Mouse (Mus musculus) retina, postnatal 7 days (tissue): ENCODE data around the gene Thra.

ENCODE experiments used
- DNase-seq: peaks from one replicate; pipeline ENCODE4 v3.0.0-alpha.2; 2012; ENCODE audit warnings: low read depth, low spot score

Gene Thra

GRCm38 (mm10) chr11:98765421-98766309 lies 25.2 kb downstream of the Thra start:
- no peak for DNase-seq

- DNase-seq, result no peak
Measured at GRCm38 (mm10) chr11:98766346-98766745, 25.9 kb downstream of the Thra start.

GRCm38 (mm10) chr11:98766816-98767215 lies 26.4 kb downstream of the Thra start:
- no peak for DNase-seq

- DNase-seq, result no peak
Measured at GRCm38 (mm10) chr11:98767276-98767675, 26.8 kb downstream of the Thra start.

- DNase-seq, result no peak
Measured at GRCm38 (mm10) chr11:98767713-98768112, 27.3 kb downstream of the Thra start.

DNA sequence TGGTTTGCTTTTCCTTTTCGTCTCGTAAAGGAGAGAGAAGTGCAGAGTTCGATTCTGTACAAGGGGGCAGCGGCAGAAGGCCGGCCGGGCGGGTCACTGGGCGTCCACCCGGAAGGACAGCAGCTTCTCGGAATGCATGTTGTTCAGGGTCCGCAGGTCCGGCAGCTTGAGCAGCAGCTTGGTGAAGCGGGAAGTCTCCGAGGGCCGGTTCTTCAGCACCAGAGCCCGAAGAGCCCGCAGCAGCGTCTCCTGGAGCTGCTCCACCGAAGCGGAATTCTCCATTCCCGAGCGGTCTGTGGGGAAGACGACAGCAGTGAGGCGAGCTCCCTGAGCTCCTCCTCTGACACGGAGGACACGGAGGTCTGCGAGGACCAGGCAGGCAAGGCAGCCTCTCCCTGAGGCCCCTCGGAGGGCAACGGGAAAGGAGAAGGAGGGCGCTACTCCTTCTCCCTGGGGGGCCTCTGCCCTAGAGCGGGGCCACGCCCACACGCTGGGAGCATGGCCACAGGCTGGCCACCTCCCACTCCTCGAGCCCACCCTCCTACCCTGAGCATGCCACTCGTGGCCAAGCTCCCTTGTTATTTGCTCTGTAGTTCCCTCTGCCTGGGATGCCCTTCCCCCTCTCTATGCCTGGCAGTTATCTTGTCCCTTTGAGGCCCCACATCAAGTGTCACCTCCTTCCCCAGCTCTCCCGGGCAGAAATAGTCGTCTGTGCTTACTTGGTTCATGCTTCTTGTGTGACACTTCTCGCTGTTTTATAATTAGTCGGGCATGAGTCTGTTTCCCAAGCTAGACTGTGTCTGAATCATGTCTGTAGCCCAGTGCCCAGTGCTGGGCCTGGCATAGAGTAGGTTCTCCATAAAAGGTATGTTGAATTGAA lies 27.9 kb downstream of the Thra start:
- no peak for DNase-seq

DNA sequence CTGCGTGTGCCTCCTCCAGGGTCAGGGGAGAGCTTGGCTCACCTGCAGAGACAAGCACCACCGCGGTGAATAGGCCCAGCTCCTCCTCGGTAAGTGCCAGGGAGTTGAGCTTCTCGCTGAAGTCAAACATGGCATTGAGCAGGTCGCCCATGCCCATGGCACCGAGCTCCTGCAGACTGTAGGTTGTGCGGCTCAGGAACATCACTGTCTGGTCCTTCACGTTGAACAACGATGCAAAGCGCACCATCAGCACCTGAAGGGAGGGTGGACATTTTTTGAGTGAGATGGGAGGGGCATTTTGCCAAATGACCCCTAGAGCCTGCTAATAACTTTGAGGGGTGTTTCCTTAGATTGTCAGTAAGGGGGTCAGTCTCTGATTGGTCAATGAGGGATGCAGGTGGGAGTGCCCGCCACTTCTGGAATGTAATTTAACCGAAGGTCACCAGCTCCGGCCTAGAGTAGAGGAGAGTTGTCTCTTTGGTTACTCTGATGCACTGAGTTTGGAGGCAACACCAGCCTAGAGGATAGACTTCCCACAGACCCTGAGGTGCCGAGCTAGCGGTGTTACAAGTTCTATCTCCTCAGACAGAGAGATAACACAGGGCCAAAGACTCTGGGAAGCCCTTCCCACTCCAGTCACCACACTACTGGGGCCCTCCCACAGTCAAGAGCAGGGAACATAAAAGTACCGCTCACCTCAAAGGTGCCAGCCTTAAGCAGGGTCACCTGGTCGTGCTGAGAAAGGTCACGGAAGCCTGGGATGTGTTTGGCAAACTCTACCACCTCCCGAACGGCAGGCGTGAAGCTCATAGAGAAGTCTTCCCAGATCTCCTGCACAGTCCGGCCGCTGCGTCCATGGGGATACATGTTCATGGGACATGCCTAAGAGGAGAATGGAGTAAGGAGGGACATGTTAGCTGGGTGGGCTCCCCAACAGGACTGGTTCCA lies 28.8 kb downstream of the Thra start:
- no peak for DNase-seq

DNA sequence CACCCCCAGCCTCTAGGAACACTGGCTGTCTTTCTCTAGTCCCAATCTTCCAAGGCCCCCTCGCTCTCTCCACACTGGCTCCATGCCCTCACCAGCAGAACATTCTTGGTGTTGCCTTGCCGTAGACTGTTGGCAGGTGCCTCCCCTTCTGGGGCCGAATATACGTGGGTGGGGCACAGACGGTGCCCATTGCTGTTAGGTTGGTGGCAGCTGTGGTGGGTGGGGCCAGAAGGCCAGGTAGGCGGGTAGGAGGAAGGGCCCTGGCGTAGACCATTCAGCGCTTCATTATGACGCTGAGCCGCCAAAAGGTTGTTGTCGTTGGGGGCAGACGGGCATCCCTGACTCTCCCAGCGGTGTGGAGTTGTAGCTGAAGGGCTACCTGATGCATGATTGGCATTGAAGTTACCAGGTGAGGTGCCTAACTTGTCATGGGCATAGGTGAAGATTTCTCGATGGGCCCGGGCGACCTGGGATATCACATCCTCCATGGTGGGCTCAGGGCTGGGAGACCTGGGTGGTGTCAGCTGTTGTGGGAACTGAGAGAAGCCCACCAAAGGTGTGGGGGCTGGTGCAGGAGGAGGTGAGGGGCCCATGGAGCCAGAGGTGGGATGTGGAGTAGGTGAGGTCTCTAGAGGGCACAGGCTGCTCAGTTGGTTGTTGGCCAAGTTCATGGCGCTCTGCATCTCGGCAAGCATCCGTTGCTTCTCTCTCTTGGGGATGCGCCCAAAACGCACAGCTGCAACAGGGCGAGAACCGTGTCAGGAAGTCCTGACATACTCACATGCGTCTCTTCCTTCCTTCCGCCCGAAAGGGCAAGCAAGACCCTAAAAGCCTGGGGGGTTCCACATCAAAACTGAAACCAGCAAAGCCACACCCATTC lies 29.9 kb downstream of the Thra start:
- no peak for DNase-seq

GRCm38 (mm10) chr11:98771131-98771530 lies 30.7 kb downstream of the Thra start:
- no peak for DNase-seq

DNA sequence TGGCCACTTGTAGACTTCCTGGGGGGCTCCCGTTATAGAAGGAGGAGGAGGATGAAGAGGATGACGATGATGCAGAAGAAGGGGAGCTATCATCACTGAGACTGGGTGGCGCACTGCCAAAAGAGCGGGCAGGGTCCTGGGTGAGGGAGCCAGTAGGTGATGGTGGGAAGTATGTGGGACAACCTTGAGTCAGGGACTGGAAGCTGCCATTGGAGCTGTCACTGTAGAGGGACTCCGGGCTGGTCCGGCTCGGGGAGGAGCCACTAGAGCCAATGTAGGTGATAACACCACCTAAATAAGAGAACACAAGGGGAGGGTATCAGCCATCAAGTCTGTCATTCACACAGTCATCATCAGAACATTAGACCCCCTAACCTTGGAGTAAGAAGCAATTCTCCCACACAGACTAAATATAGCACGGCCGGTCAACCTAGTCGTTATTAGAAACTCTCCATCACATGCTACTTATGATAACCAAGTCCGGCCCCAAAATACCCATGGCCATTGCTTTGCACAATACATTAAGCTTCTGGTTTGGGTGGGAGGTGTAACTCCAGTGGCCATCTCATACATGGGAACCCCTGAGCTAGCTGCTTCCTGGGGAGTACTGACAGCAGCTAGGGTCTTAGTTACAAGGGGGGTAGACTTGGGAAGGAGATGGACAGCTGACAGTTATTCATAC lies 31.5 kb downstream of the Thra start:
- DNase-seq, result no peak

GRCm38 (mm10) chr11:98772667-98773171 lies 32.3 kb downstream of the Thra start:
- no peak for DNase-seq

DNA sequence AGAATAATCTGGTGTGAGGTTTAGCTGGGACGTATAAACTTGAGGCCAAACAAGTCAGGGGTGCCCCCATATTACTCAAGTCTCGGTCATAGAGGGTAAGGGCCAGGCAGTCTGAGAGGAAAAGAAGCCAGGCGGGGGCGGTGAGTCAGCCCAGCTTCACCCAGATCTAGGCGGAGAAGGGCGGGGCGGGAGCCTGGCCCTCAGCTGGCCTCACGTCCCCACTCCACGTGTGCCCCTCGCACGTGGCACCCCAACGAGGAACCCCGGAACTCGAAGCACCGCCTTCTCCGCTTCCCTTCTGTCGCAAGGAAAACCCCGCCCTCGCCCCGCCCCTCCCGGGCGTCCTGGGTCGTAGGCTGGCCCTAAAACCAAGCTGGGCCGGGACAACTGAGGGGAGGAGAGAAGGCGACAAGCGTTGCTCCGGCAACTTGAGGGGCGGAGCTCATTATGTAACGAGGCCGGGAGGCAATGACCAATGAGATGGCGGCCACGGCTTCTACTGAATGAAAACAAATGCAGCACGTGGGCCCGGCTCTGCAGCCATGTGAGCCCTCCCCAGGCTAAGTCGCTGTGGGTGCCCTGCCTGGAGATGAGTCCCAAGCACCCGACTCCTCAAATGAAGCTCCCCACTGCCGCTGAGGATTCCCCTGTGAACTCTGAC lies 33.3 kb downstream of the Thra start:
- DNase-seq, result peak; percentile 93

GRCm38 (mm10) chr11:98774582-98775347 lies 34.3 kb downstream of the Thra start, which contains the start of gene Nr1d1:
Gene Nr1d1, minus strand, starts transcription at chr11:98775333.
- DNase-seq, result no peak

- peak; percentile 94 for DNase-seq
Measured at GRCm38 (mm10) chr11:98775348-98776051, 35.1 kb downstream of the Thra start.

- no peak for DNase-seq
Measured at GRCm38 (mm10) chr11:98776052-98776764, 35.8 kb downstream of the Thra start.

DNA sequence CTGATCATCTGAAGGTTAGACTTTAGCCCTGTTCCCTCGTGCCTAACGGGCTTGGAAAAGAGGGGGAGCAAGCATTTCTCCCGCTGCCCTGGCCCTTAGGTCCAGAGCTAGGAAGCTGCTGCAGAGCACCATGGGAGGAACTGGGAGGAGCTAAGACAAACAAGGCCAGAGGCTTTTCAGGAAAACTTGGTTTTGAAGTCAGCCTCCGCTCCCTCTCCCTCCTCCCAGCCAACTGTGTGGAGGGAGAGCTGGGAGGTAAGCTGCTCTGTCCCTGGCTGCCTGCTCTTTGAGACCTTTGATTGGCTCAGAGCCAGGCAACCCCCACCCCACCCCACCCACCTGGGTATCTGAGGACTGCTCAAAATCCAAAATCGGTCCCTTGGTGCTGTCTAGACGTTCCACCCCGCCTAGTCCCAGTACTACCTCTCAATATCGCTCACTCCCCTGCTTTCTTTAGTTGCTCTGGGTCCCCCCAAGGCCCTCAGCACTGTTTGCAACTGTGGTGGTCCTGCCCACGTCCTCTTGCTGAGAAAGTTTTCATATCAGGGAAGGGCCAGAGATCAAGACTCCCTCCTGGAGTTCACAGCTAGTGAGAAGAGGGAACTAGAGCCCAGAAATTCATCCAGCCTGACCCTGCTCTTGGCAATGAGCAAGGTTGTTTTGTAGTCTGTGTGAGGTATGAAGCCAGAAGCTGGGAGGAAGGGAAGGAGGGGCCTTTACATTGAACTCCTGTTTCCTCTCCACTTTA lies 36.6 kb downstream of the Thra start:
- no peak for DNase-seq
